Comparison of ENCODE assay signal across 1 mouse cellular context in the genomic region with DNA sequence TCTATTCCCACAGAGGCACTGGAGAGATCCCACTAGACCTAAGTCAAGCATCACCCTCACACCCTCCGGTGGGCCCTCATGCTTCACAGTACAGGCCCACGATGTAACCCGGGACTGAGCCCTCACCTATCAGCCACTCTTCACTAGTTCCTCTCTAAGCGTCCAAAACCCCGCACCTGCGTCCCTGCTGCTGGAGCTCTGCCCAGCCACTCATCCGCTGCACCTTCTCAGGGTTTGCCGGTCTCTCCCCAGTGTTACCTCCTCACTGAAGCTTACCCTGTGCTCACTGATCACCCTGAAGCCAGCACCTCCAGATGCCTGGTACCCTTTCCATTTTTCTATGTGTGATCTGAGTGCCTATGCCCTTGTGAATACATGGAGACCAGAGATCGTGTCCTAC.
TF ChIP-seq lines count a peak whose summit lies in the region.

No protein-coding gene starts in this region.

TF ChIP-seq in myocyte, 11 proteins besides CTCF, POLR2A, EP300 and RAD21:
- peak; percentile 62 for TF ChIP-seq POLR2AphosphoS2 (IDR thresholded peaks at IDR 0.05; ENCODE audit: insufficient read length, low read depth)
- no peak for TF ChIP-seq TCF12 (IDR thresholded peaks at IDR 0.05; ENCODE audit: insufficient read depth, poor library complexity, severe bottlenecking)
- TF ChIP-seq CEBPB (IDR thresholded peaks at IDR 0.05; ENCODE audit: insufficient read depth, poor library complexity, severe bottlenecking): no peak
